Mouse (Mus musculus): ENCODE data around the gene Efcab11. TPM values are rescaled to one million over a fixed set of nuclear protein-coding genes. Genes with fewer than 3 reads are reported as not detected.

The Efcab11 gene
- total and polyA plus RNA-seq, 3 experiments, result 7.9 to 12.2 (median 8.0) TPM

DNA sequence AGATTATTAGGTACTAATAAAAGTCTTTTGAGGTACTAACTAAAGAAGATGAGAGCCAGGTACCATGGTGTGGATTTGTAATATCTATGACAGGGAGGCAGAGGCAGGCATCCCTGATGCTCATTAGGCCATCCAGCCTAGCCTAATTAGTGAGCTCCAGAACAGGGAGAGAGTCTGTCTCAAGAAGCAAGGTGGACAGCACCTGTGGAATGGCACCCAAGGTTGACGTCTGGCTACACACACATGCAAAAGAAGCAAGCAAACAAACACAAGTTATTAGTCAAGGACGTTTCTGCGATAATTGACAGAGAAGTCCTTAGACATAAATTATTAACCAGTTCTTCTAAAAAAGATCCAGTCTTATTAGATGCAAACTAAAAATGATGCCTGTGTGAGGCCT lies 114.6 kb downstream of the Efcab11 start:
- dilution Hi-C loops (cut with MboI; ENCODE audit: extremely low pct_ligation_motif_present, extremely low pct_unique_long_range_greater_than_20kb, low sequenced_read_pairs), result no loop called here
- H3K4me2 ChIP-seq (ENCODE audit: insufficient read depth, low read depth, poor library complexity, severe bottlenecking), result no peak overlapping the region
- in situ Hi-C loops (cut with MboI; ENCODE audit: low pct_ligation_motif_present, low pct_unique_long_range_greater_than_20kb, low sequenced_read_pairs), result no loop called here
- H3K27me3 ChIP-seq (replicated peaks), result no peaks in the 10 kb centered on the region
- no peak for DNase-seq (ENCODE audit: extremely low read depth)
- H3K9ac ChIP-seq (ENCODE audit: insufficient read depth, low read depth), result no peak overlapping the region
- TF ChIP-seq TCF12 (IDR thresholded peaks at IDR 0.05; ENCODE audit: low read depth, low read length) (no peak), MXI1 (IDR thresholded peaks at IDR 0.05; ENCODE audit: low read depth, low read length) (no peak), IRF4 (IDR thresholded peaks at IDR 0.05; ENCODE audit: low read depth, low read length) (no peak), SIN3A (IDR thresholded peaks at IDR 0.05; ENCODE audit: low read length) (no peak), POLR2AphosphoS2 (IDR thresholded peaks at IDR 0.05; ENCODE audit: low read depth, low read length) (no peak), MEF2A (IDR thresholded peaks at IDR 0.05; ENCODE audit: borderline replicate concordance, low read depth, low read length) (no peak), PAX5 (IDR thresholded peaks at IDR 0.05; ENCODE audit: low read length) (no peak), JUN (IDR thresholded peaks at IDR 0.05; ENCODE audit: insufficient read depth, low read depth, low read length) (no peak), JUND (conservative IDR thresholded peaks at IDR 0.05; ENCODE audit: low read depth, low read length) (no peak), ZKSCAN1 (IDR thresholded peaks at IDR 0.05; ENCODE audit: borderline replicate concordance, low read depth, low read length) (no peak), ETS1 (conservative IDR thresholded peaks at IDR 0.05; ENCODE audit: low read depth, low read length) (no peak), SMC3 (IDR thresholded peaks at IDR 0.05; ENCODE audit: low read depth, low read length) (no peak), MAX (IDR thresholded peaks at IDR 0.05; ENCODE audit: low read length) (no peak), TBP (conservative IDR thresholded peaks at IDR 0.05; ENCODE audit: low read depth, low read length) (no peak), CHD2 (IDR thresholded peaks at IDR 0.05; ENCODE audit: low read length) (no peak), ZNF384 (IDR thresholded peaks at IDR 0.05; ENCODE audit: low read depth, low read length) (no peak), HCFC1 (IDR thresholded peaks at IDR 0.05; ENCODE audit: low read depth, low read length) (no peak), CHD1 (IDR thresholded peaks at IDR 0.05; ENCODE audit: low read depth, low read length) (no peak)
- no peak overlapping the region for H3K27ac ChIP-seq (ENCODE audit: insufficient read depth, low read depth)
- peaks cover 0 to 6% of the 10 kb centered on the region in 2 experiments for H3K36me3 ChIP-seq (replicated peaks in 1 of 2; ENCODE audit: control insufficient read depth in 1 of 2, insufficient read depth in 1 of 2, low read length in 1 of 2)
- H3K4me1 ChIP-seq (ENCODE audit: control insufficient read depth in 1 of 2, insufficient read depth in 2 of 2), result peaks cover 6 to 16% of the 10 kb centered on the region in 2 experiments
- no peaks in the 10 kb centered on the region for H3K79me2 ChIP-seq (replicated peaks; ENCODE audit: control insufficient read depth, extremely low read depth, insufficient read depth, poor library complexity, severe bottlenecking)
- no peaks in the 10 kb centered on the region for H3K9me3 ChIP-seq (replicated peaks; ENCODE audit: low read length)
- no peak overlapping the region for H3K4me3 ChIP-seq (replicated peaks in 1 of 3; ENCODE audit: low read depth in 2 of 3, low read length in 2 of 3, poor library complexity in 1 of 3)

- H3K27ac ChIP-seq (ENCODE audit: insufficient read depth, low read depth), result no peak overlapping the region
- H3K4me3 ChIP-seq (replicated peaks in 1 of 3; ENCODE audit: low read depth in 2 of 3, low read length in 2 of 3, poor library complexity in 1 of 3), result no peak overlapping the region
- no peak overlapping the region for H3K4me2 ChIP-seq (ENCODE audit: insufficient read depth, low read depth, poor library complexity, severe bottlenecking)
- H3K9me3 ChIP-seq (replicated peaks; ENCODE audit: low read length), result no peaks in the 10 kb centered on the region
- peaks cover 0 to 4% of the 10 kb centered on the region in 2 experiments; a peak in 2 of 4 replicates for H3K4me1 ChIP-seq (ENCODE audit: control insufficient read depth in 1 of 2, insufficient read depth in 2 of 2)
- peaks cover 0 to 6% of the 10 kb centered on the region in 2 experiments for H3K36me3 ChIP-seq (replicated peaks in 1 of 2; ENCODE audit: control insufficient read depth in 1 of 2, insufficient read depth in 1 of 2, low read length in 1 of 2)
- TF ChIP-seq USF2 (conservative IDR thresholded peaks at IDR 0.05; ENCODE audit: low read depth, low read length), result no peak
- TF ChIP-seq IRF4 (IDR thresholded peaks at IDR 0.05; ENCODE audit: low read depth, low read length), result no peak
- no peak for TF ChIP-seq MAZ (IDR thresholded peaks at IDR 0.05; ENCODE audit: low read depth, low read length)
- no peak for TF ChIP-seq ZNF384 (IDR thresholded peaks at IDR 0.05; ENCODE audit: low read depth, low read length)
- no peak for TF ChIP-seq MAX (IDR thresholded peaks at IDR 0.05; ENCODE audit: low read length)
- no peak for TF ChIP-seq CTCF (conservative IDR thresholded peaks at IDR 0.05 in 1 of 2, IDR thresholded peaks at IDR 0.05 in 1 of 2; ENCODE audit: low read depth in 2 of 2, low read length in 2 of 2)
- no peak for TF ChIP-seq GABPA (IDR thresholded peaks at IDR 0.05; ENCODE audit: insufficient replicate concordance, low read depth, low read length)
- no peak for TF ChIP-seq KAT2A (IDR thresholded peaks at IDR 0.05; ENCODE audit: insufficient replicate concordance, low read length)
- no peak for TF ChIP-seq MYC (IDR thresholded peaks at IDR 0.05; ENCODE audit: low read depth, low read length)
- TF ChIP-seq EP300 (IDR thresholded peaks at IDR 0.05; ENCODE audit: low read length), result no peak
- TF ChIP-seq ZMIZ1 (IDR thresholded peaks at IDR 0.05; ENCODE audit: low read depth, low read length), result no peak
- no peaks in the 10 kb centered on the region for H3K27me3 ChIP-seq (replicated peaks)
- no peak for DNase-seq (ENCODE audit: extremely low read depth)
- in situ Hi-C loops (cut with MboI; ENCODE audit: low pct_ligation_motif_present, low pct_unique_long_range_greater_than_20kb, low sequenced_read_pairs) (no loop called here), dilution Hi-C loops (cut with MboI; ENCODE audit: extremely low pct_ligation_motif_present, extremely low pct_unique_long_range_greater_than_20kb, low sequenced_read_pairs) (no loop called here)
- no peak overlapping the region for H3K9ac ChIP-seq (ENCODE audit: insufficient read depth, low read depth)
- no peaks in the 10 kb centered on the region for H3K79me2 ChIP-seq (replicated peaks; ENCODE audit: control insufficient read depth, extremely low read depth, insufficient read depth, poor library complexity, severe bottlenecking)
These were observed 116.5 kb downstream of the Efcab11 start for GRCm38 (mm10) chr12:99767691-99768090.
